Mouse (Mus musculus): ENCODE measurements around the gene Gm7879. TPM values are rescaled to one million over a fixed set of nuclear protein-coding genes. Genes with fewer than 3 reads are reported as not detected.
A peak's percentile ranks its signal among the peaks of the same experiment; 100 is the strongest.

Gene Gm7879
- polyA plus RNA-seq, 1 experiment: not detected

DNA sequence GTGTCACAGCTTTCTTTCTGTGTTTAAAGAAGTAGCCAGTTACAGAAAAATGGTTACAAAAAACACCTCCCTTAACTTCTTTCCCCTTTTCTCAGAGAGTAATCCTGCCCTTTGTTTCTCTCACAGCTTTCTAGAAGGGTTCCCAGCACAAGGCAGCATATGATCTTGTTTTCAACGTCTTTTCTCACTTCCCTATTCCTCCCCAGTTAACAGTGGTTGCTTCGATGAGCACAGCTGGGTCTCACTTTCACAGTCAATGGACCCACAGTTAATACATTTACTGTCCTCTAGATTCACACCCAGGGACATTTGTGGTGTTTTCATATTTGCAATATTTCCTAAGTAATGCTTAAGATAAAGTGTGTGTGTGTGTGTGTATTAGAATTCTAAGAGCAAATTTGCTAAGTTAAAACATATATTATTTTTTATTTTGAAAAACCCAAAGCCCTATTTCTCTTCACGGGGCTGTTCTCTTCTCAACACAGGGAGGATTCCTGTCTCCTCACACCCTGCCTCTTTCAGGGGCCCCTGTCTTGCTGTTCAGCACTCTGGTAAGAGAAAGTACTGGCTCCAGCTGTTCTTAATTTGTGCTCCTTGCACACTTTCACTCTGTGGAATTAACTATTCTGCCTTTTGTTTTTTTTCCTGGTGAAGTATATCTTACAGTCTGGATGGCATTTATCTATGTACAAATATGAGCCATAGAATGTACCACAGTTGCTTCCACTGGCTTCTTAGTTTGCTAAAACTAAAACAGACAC, 27.7 kb upstream of the Gm7879 start:
- H3K27ac ChIP-seq (ENCODE audit: insufficient read depth, low read length): no peak overlapping the region
- H3K27me3 ChIP-seq (ENCODE audit: control insufficient read depth, insufficient read depth, low read length): no peaks in the 10 kb centered on the region
- no peak for DNase-seq
- 9% methylated on average over 3 of the region's 3 CpGs for WGBS
- H3K4me1 ChIP-seq (ENCODE audit: control insufficient read depth, insufficient read depth, low read length): no peaks in the 10 kb centered on the region
- H3K4me3 ChIP-seq (replicated peaks; ENCODE audit: insufficient read depth, low read depth, low read length): no peak overlapping the region
- TF ChIP-seq POLR2A (IDR thresholded peaks at IDR 0.05; ENCODE audit: borderline replicate concordance, insufficient read depth, low read length) (no peak), CTCF (IDR thresholded peaks at IDR 0.05; ENCODE audit: borderline replicate concordance, insufficient read depth, low read depth, low read length) (no peak)

DNA sequence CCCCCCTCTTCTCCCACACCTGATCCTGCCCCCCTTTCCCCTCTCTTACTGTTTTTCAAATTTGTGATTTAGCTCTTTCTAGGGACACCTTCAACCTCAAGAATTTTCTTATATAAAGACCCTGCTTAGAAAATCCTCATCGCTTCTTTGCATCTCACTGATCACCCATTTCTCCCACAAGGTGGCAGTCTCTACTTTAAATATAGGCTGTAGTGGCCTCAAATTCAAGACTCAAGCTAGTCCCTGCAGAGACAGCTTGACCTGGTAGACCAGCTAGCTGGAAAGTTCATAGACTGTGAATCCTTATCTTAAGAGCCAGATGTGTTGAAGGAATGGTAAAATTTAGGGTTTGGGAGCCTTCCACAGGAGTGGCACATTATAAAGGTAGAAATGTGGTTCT, 20.6 kb upstream of the Gm7879 start:
- Histone ChIP-seq H3K4me1 (ENCODE audit: control insufficient read depth, insufficient read depth, low read length) (no peaks in the 10 kb centered on the region), H3K27ac (ENCODE audit: insufficient read depth, low read length) (no peak overlapping the region), H3K4me3 (replicated peaks; ENCODE audit: insufficient read depth, low read depth, low read length) (no peak overlapping the region), H3K27me3 (ENCODE audit: control insufficient read depth, insufficient read depth, low read length) (no peaks in the 10 kb centered on the region)
- TF ChIP-seq POLR2A (IDR thresholded peaks at IDR 0.05; ENCODE audit: borderline replicate concordance, insufficient read depth, low read length): no peak
- no peak for TF ChIP-seq CTCF (IDR thresholded peaks at IDR 0.05; ENCODE audit: borderline replicate concordance, insufficient read depth, low read depth, low read length)
- DNase-seq: peak in 1 of 2 experiments; percentile 6
- WGBS: 32% methylated on average over 1 of the region's 1 CpGs

DNA sequence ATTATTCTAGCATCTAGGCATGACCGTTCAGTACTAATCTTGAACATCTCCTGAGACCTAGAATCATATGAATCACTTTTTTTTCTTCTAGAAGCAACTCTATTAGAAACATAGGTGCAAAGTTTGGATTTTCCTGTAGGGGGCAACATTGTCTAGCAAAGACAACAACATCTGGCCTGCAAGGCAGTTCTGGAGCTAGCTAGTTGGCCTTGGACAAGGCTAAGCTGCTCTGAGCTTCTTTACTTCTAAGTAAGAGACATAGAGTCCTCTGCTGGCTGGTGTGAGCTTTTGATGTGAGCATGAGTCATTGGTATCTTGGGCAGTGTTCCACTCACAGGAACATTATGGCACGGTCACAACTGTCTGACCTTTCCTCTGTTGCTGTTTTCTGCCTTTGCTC, 18.8 kb upstream of the Gm7879 start:
- 77% methylated on average over 2 of the region's 2 CpGs for WGBS
- no peaks in the 10 kb centered on the region for H3K27me3 ChIP-seq (ENCODE audit: control insufficient read depth, insufficient read depth, low read length)
- H3K27ac ChIP-seq (ENCODE audit: insufficient read depth, low read length): no peak overlapping the region
- TF ChIP-seq CTCF (IDR thresholded peaks at IDR 0.05; ENCODE audit: borderline replicate concordance, insufficient read depth, low read depth, low read length) (0 out of 2 replicates have a peak, but pooled peaks have one; percentile 14), POLR2A (IDR thresholded peaks at IDR 0.05; ENCODE audit: borderline replicate concordance, insufficient read depth, low read length) (no peak)
- peak in 1 of 2 experiments; percentile 9 for DNase-seq
- no peak overlapping the region for H3K4me3 ChIP-seq (replicated peaks; ENCODE audit: insufficient read depth, low read depth, low read length)
- H3K4me1 ChIP-seq (ENCODE audit: control insufficient read depth, insufficient read depth, low read length): no peaks in the 10 kb centered on the region

DNA sequence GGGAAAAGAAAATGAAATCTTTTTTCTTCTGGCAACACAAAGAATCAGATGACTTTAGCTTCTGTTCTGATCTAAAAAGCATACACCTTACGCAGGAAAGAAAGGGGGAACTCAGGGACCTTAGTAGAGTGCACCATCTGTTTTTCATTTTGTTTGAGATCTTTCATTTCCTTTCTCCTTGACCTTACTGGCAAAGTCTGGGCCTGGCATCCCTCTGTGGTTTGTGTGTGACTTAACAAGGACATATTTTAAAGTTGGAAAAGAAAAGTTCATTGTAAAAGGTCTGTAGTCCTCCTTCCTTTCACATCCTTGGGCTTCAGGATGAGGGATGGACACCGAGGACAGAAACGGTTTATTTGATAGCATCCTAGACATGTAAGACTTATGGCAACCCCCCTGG, 17.0 kb upstream of the Gm7879 start:
- no peak overlapping the region for H3K4me3 ChIP-seq (replicated peaks; ENCODE audit: insufficient read depth, low read depth, low read length)
- 88% methylated on average over 3 of the region's 3 CpGs for WGBS
- H3K4me1 ChIP-seq (ENCODE audit: control insufficient read depth, insufficient read depth, low read length): no peaks in the 10 kb centered on the region
- no peak for DNase-seq
- H3K27ac ChIP-seq (ENCODE audit: insufficient read depth, low read length): no peak overlapping the region
- H3K27me3 ChIP-seq (ENCODE audit: control insufficient read depth, insufficient read depth, low read length): no peaks in the 10 kb centered on the region
- TF ChIP-seq POLR2A (IDR thresholded peaks at IDR 0.05; ENCODE audit: borderline replicate concordance, insufficient read depth, low read length) (no peak), CTCF (IDR thresholded peaks at IDR 0.05; ENCODE audit: borderline replicate concordance, insufficient read depth, low read depth, low read length) (no peak)

DNA sequence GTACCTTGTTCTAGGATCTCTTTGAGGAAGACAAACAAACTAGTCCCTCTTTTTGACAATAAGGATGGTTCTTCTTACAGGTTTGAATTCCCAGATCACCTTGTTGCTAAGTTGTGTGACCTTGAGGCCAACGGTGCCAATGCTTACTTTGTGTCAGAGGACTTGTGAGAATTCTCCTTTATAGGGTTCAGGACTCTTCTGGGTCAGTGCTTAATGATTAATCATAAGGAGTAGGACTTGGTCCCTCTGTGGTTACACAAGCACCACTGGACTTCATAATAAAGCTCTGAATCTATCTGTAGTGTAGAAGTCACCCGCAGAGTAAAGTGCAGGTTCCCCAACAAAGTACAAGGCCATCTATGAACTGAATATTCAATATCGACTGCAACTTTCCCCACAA, 8.3 kb upstream of the Gm7879 start:
- Histone ChIP-seq H3K27ac (ENCODE audit: insufficient read depth, low read length) (no peak overlapping the region), H3K4me3 (replicated peaks; ENCODE audit: insufficient read depth, low read depth, low read length) (no peak overlapping the region), H3K4me1 (ENCODE audit: control insufficient read depth, insufficient read depth, low read length) (no peaks in the 10 kb centered on the region), H3K27me3 (ENCODE audit: control insufficient read depth, insufficient read depth, low read length) (no peaks in the 10 kb centered on the region)
- WGBS: 87% methylated on average over 3 of the region's 3 CpGs
- TF ChIP-seq POLR2A (IDR thresholded peaks at IDR 0.05; ENCODE audit: borderline replicate concordance, insufficient read depth, low read length) (no peak), CTCF (IDR thresholded peaks at IDR 0.05; ENCODE audit: borderline replicate concordance, insufficient read depth, low read depth, low read length) (no peak)
- no peak for DNase-seq

DNA sequence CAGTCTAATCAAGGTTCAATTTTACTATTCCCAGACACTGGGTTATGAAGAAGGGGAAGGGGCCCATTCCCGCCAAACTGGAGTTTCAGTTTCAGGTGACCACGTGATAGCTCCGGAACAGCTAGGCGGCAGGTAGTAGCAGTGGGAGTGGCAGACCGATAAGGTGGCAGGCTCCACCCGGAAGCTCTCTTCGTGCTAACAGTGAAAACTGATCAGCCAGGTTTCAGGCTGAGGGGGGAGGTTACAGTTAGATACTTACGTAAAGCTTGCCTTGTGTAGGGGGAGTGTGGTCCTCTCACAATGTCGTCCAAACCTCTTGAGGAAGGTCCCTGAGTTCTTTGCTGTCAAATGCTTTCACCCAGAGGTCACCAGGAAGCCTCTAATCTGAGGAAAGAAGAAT, 3.7 kb upstream of the Gm7879 start:
- no peak overlapping the region for H3K27ac ChIP-seq (ENCODE audit: insufficient read depth, low read length)
- H3K4me1 ChIP-seq (ENCODE audit: control insufficient read depth, insufficient read depth, low read length): no peaks in the 10 kb centered on the region
- TF ChIP-seq POLR2A (IDR thresholded peaks at IDR 0.05; ENCODE audit: borderline replicate concordance, insufficient read depth, low read length) (no peak), CTCF (IDR thresholded peaks at IDR 0.05; ENCODE audit: borderline replicate concordance, insufficient read depth, low read depth, low read length) (no peak)
- WGBS: 78% methylated on average over 9 of the region's 9 CpGs
- DNase-seq: no peak
- H3K4me3 ChIP-seq (replicated peaks; ENCODE audit: insufficient read depth, low read depth, low read length): no peak overlapping the region
- H3K27me3 ChIP-seq (ENCODE audit: control insufficient read depth, insufficient read depth, low read length): no peaks in the 10 kb centered on the region; the same call in 1 of the 2 replicates

DNA sequence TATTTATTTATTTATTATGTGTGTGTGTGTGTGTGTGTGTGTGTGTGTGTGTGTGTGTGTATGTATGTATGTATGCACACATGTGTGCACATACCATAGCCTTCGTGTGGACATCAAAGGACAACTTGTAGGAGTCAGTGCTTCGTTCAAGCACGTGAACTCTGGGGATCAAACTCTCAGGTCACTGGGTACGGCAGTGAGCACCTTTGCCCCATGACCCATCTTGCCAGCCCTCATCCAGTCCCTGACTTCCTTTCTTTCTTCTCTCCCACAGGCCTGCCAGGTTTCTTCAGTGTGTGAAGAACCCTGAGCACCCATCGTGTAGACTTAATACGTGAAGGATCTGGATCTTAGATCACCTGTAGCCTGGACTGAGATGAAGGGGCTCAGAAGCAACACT, 2.9 kb upstream of the Gm7879 start:
- no peaks in the 10 kb centered on the region; the same call in 1 of the 2 replicates for H3K27me3 ChIP-seq (ENCODE audit: control insufficient read depth, insufficient read depth, low read length)
- WGBS: 97% methylated on average over 6 of the region's 6 CpGs
- H3K4me3 ChIP-seq (replicated peaks; ENCODE audit: insufficient read depth, low read depth, low read length): no peak overlapping the region
- TF ChIP-seq CTCF (IDR thresholded peaks at IDR 0.05; ENCODE audit: borderline replicate concordance, insufficient read depth, low read depth, low read length) (no peak), POLR2A (IDR thresholded peaks at IDR 0.05; ENCODE audit: borderline replicate concordance, insufficient read depth, low read length) (no peak)
- no peaks in the 10 kb centered on the region for H3K4me1 ChIP-seq (ENCODE audit: control insufficient read depth, insufficient read depth, low read length)
- no peak overlapping the region for H3K27ac ChIP-seq (ENCODE audit: insufficient read depth, low read length)
- no peak for DNase-seq

DNA sequence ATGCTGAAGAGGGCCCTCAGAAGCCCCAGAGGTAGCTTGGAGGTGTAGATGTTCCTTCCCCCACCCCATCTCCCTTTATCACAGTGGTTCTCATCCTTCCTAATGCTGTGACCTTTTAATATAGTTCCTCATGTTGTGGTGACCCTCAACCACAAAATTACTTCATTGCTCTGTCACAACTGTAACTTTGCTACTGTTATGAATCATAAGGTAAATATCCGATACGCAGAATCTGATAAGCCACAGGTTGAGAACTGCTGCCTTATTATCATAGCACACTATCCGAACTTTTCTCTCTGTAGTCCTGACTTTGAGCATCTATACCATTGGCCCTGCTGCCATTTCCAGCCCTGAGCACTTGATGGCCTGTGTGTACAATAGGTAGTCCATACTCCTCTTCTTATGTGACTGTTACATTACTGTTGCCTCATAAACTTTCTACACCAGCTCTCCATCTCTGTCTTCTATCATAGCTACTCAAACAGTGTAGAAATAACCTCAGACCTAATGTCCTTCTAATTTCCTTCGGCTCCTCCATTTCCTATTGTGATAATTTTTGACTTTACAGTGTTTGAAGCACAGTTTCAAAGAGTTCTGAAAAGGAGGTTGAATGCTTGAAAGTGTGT, 2.4 kb downstream of the Gm7879 start:
- no peaks in the 10 kb centered on the region for H3K27me3 ChIP-seq (ENCODE audit: control insufficient read depth, insufficient read depth, low read length)
- H3K4me3 ChIP-seq (replicated peaks; ENCODE audit: insufficient read depth, low read depth, low read length): no peak overlapping the region
- TF ChIP-seq CTCF (IDR thresholded peaks at IDR 0.05; ENCODE audit: borderline replicate concordance, insufficient read depth, low read depth, low read length) (no peak), POLR2A (IDR thresholded peaks at IDR 0.05; ENCODE audit: borderline replicate concordance, insufficient read depth, low read length) (no peak)
- WGBS: 92% methylated on average over 4 of the region's 4 CpGs
- no peak for DNase-seq
- no peak overlapping the region for H3K27ac ChIP-seq (ENCODE audit: insufficient read depth, low read length)
- H3K4me1 ChIP-seq (ENCODE audit: control insufficient read depth, insufficient read depth, low read length): no peaks in the 10 kb centered on the region
